Mouse (Mus musculus) CH12.LX (cell line): ENCODE results near the gene Cct3. TPM values are rescaled to one million over a fixed set of nuclear protein-coding genes. Genes with fewer than 3 reads are reported as not detected.

Experiments
- DNase-seq: peaks from one replicate; pipeline ENCODE4 v3.0.0-alpha.2; 2013; ENCODE audit errors: extremely low read depth
- H3K27ac ChIP-seq: 2 replicates; pipeline ENCODE4 v1.5.1; 2012; ENCODE audit warnings: low read depth, mild to moderate bottlenecking, control low read depth, moderate library complexity; ENCODE audit not compliant: insufficient read depth
- H3K27me3 ChIP-seq: replicated peaks from 2 replicates; pipeline ENCODE3; 2012; ENCODE audit warnings: inconsistent platforms
- H3K36me3 ChIP-seq, 2 experiments: replicated peaks in 1 of 2; 2 replicates each; pipeline versions ENCODE3 to v1.6.1; 2012; ENCODE audit warnings: inconsistent platforms in 1 of 2, low read length in 1 of 2, mild to moderate bottlenecking in 1 of 2, mixed read lengths in 1 of 2, moderate library complexity in 1 of 2; ENCODE audit not compliant: control insufficient read depth in 1 of 2, insufficient read depth in 1 of 2
- H3K4me1 ChIP-seq, 2 experiments: 2 replicates each; pipeline ENCODE4 v1.6.1; 2012; ENCODE audit warnings: inconsistent platforms in 1 of 2, moderate library complexity in 1 of 2; ENCODE audit not compliant: insufficient read depth in 2 of 2, control insufficient read depth in 1 of 2
- H3K4me2 ChIP-seq: 2 replicates; pipeline ENCODE4 v1.6.1; 2012; ENCODE audit warnings: low read depth, mild to moderate bottlenecking, control low read depth; ENCODE audit not compliant: poor library complexity, insufficient read depth, severe bottlenecking
- H3K4me3 ChIP-seq, 3 experiments: fragments of 150-350 bp in 1 of 3; sonication (generic) in 1 of 3; replicated peaks in 1 of 3; 2 replicates each; pipeline versions ENCODE3 to v1.5.1; 2011 to 2012; ENCODE audit warnings: low read depth in 2 of 3, low read length in 2 of 3, mild to moderate bottlenecking in 2 of 3, moderate library complexity in 2 of 3, control low read depth in 1 of 3, improper control_type of control experiment in 1 of 3, inconsistent platforms in 1 of 3, mixed read lengths in 1 of 3; ENCODE audit not compliant: poor library complexity in 1 of 3
- H3K79me2 ChIP-seq: replicated peaks from 2 replicates; pipeline ENCODE4 v1.6.1; 2012; ENCODE audit warnings: mild to moderate bottlenecking, moderate library complexity; ENCODE audit not compliant: control insufficient read depth, poor library complexity, insufficient read depth, severe bottlenecking; ENCODE audit errors: extremely low read depth
- H3K9ac ChIP-seq: 2 replicates; pipeline ENCODE4 v1.6.1; 2012; ENCODE audit warnings: low read depth, mild to moderate bottlenecking, control low read depth, moderate library complexity; ENCODE audit not compliant: insufficient read depth
- H3K9me3 ChIP-seq: replicated peaks from 2 replicates; pipeline ENCODE3; 2012; ENCODE audit warnings: low read length, inconsistent platforms, mixed read lengths
- BHLHE40 ChIP-seq: IDR thresholded peaks from 2 replicates; pipeline ENCODE4 v1.6.1; 2011; ENCODE audit warnings: mild to moderate bottlenecking, low read depth, low read length, improper control_type of control experiment
- CHD2 ChIP-seq: IDR thresholded peaks from 2 replicates; pipeline ENCODE4 v1.6.1; 2011; ENCODE audit warnings: low read length, improper control_type of control experiment
- E2F4 ChIP-seq: IDR thresholded peaks from 2 replicates; pipeline ENCODE4 v1.6.1; 2011; ENCODE audit warnings: low read depth, low read length, improper control_type of control experiment; ENCODE audit not compliant: insufficient replicate concordance
- ETS1 ChIP-seq: conservative IDR thresholded peaks from 2 replicates; pipeline ENCODE4 v1.6.1; 2012; ENCODE audit warnings: low read depth, mild to moderate bottlenecking, inconsistent platforms, low read length, improper control_type of control experiment, moderate library complexity
- HCFC1 ChIP-seq: IDR thresholded peaks from 2 replicates; pipeline ENCODE4 v1.6.1; 2012; ENCODE audit warnings: low read depth, mild to moderate bottlenecking, inconsistent platforms, low read length, improper control_type of control experiment
- IRF4 ChIP-seq: IDR thresholded peaks from 2 replicates; pipeline ENCODE4 v1.6.1; 2014; ENCODE audit warnings: low read depth, mild to moderate bottlenecking, inconsistent platforms, low read length, improper control_type of control experiment
- JUN ChIP-seq: IDR thresholded peaks from 2 replicates; pipeline ENCODE4 v1.6.1; 2011; ENCODE audit warnings: low read depth, mild to moderate bottlenecking, low read length, improper control_type of control experiment, moderate library complexity; ENCODE audit not compliant: insufficient read depth
- JUND ChIP-seq: conservative IDR thresholded peaks from 2 replicates; pipeline ENCODE4 v1.6.1; 2011; ENCODE audit warnings: low read depth, low read length, improper control_type of control experiment
- KAT2A ChIP-seq: IDR thresholded peaks from 2 replicates; pipeline ENCODE4 v1.6.1; 2012; ENCODE audit warnings: low read length, improper control_type of control experiment, inconsistent platforms; ENCODE audit not compliant: insufficient replicate concordance
- MAFK ChIP-seq: IDR thresholded peaks from 2 replicates; pipeline ENCODE4 v1.6.1; 2011; ENCODE audit warnings: low read length, improper control_type of control experiment; ENCODE audit not compliant: insufficient replicate concordance
- MEF2A ChIP-seq: IDR thresholded peaks from 2 replicates; pipeline ENCODE4 v1.6.1; 2014; ENCODE audit warnings: low read depth, mild to moderate bottlenecking, inconsistent platforms, low read length, improper control_type of control experiment, borderline replicate concordance
- MYC ChIP-seq: IDR thresholded peaks from 2 replicates; pipeline ENCODE4 v1.6.1; 2011; ENCODE audit warnings: low read depth, mild to moderate bottlenecking, improper control_type of control experiment, low read length
- NELFE ChIP-seq: IDR thresholded peaks from 2 replicates; pipeline ENCODE4 v1.6.1; 2011; ENCODE audit warnings: low read depth, low read length, improper control_type of control experiment
- NRF1 ChIP-seq: IDR thresholded peaks from 2 replicates; pipeline ENCODE4 v1.6.1; 2014; ENCODE audit warnings: low read depth, mild to moderate bottlenecking, inconsistent platforms, low read length, improper control_type of control experiment, moderate library complexity
- RCOR1 ChIP-seq: conservative IDR thresholded peaks from 2 replicates; pipeline ENCODE4 v1.6.1; 2012; ENCODE audit warnings: low read depth, mild to moderate bottlenecking, inconsistent platforms, low read length, improper control_type of control experiment
- SIN3A ChIP-seq: IDR thresholded peaks from 2 replicates; pipeline ENCODE4 v1.6.1; 2012; ENCODE audit warnings: low read length, improper control_type of control experiment, inconsistent platforms
- SMC3 ChIP-seq: IDR thresholded peaks from 2 replicates; pipeline ENCODE4 v1.6.1; 2011; ENCODE audit warnings: low read depth, low read length, improper control_type of control experiment
- TCF12 ChIP-seq: IDR thresholded peaks from 2 replicates; pipeline ENCODE4 v1.6.1; 2014; ENCODE audit warnings: low read depth, mild to moderate bottlenecking, inconsistent platforms, low read length, improper control_type of control experiment
- UBTF ChIP-seq: IDR thresholded peaks from 2 replicates; pipeline ENCODE4 v1.6.1; 2012; ENCODE audit warnings: low read depth, mild to moderate bottlenecking, inconsistent platforms, low read length, improper control_type of control experiment, moderate library complexity
- USF2 ChIP-seq: conservative IDR thresholded peaks from 2 replicates; pipeline ENCODE4 v1.6.1; 2011; ENCODE audit warnings: low read depth, low read length, improper control_type of control experiment
- ZC3H11A ChIP-seq: IDR thresholded peaks from 2 replicates; pipeline ENCODE4 v1.6.1; 2012; ENCODE audit warnings: low read depth, mild to moderate bottlenecking, inconsistent platforms, low read length, improper control_type of control experiment
- ZKSCAN1 ChIP-seq: IDR thresholded peaks from 2 replicates; pipeline ENCODE4 v1.6.1; 2012; ENCODE audit warnings: low read depth, inconsistent platforms, low read length, improper control_type of control experiment, borderline replicate concordance
- ZMIZ1 ChIP-seq: IDR thresholded peaks from 2 replicates; pipeline ENCODE4 v1.6.1; 2012; ENCODE audit warnings: low read depth, mild to moderate bottlenecking, inconsistent platforms, low read length, improper control_type of control experiment
- ZNF384 ChIP-seq: IDR thresholded peaks from 2 replicates; pipeline ENCODE4 v1.6.1; 2012; ENCODE audit warnings: low read depth, low read length, improper control_type of control experiment, inconsistent platforms
- dilution Hi-C: fragments of 300-500 bp; cut with MboI; formaldehyde crosslinking; loops from 2 replicates; pipeline ENCODE4 v1.14.3; 2020; ENCODE audit warnings: low sequenced_read_pairs; ENCODE audit not compliant: extremely low pct_unique_long_range_greater_than_20kb, extremely low pct_ligation_motif_present
- in situ Hi-C: fragments of 300-500 bp; cut with MboI; formaldehyde crosslinking; loops from 3 replicates; pipeline ENCODE4 v1.14.3; 2019; ENCODE audit warnings: low sequenced_read_pairs, low pct_ligation_motif_present, low pct_unique_long_range_greater_than_20kb, mixed read lengths
- polyA plus RNA-seq: library from polyadenylated mRNA; unstranded; fragments of >175 nt; gene quantifications from 2 replicates; pipeline ENCODE4 v1.2.1, GENCODE M21; 2012; ENCODE audit warnings: low read depth; ENCODE audit not compliant: insufficient read length
- total RNA-seq, 2 experiments: library from RNA; depleted of rRNA; stranded (reverse); fragments of 300-350 nt in 1 of 2; fragments of >200 nt in 1 of 2; gene quantifications; 2 replicates each; pipeline ENCODE4 v1.2.3; 2012 to 2014

The Cct3 gene
- total and polyA plus RNA-seq, 3 experiments = 546 to 755 (median 742) TPM

DNA sequence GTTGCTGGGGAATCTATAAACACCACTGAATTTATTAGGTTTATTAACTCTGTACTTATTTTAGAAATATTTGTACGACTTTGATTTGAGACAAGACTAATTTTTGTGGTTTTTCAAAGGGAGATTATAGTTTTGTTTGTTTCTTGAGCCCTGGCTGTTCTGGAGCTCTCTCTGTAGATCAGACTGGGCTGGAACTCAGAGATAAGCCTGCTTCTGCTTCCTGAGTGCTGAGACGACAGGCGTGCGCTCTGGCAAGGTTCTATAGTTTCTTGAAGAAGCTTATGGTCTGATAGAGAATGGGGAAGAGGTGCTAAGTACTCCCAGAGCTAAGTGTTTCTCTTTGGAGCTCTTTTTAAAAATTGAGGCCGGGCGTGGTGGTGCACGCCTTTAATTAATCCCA, 41.4 kb downstream of the Cct3 start:
- Histone ChIP-seq H3K9me3 (no peaks in the 10 kb centered on the region), H3K4me2 (no peak overlapping the region), H3K4me3 (no peak overlapping the region), H3K27ac (no peak overlapping the region), H3K27me3 (no peaks in the 10 kb centered on the region), H3K36me3 (peaks cover 17 to 43% of the 10 kb centered on the region in 2 experiments), H3K79me2 (peaks cover 41% of the 10 kb centered on the region), H3K9ac (no peak overlapping the region), H3K4me1 (peaks cover 14 to 32% of the 10 kb centered on the region in 2 experiments)
- TF ChIP-seq ZC3H11A (no peak), ETS1 (no peak), UBTF (no peak), BHLHE40 (no peak), TCF12 (no peak), ZMIZ1 (no peak), MAFK (no peak), USF2 (no peak), E2F4 (no peak), NRF1 (no peak), SIN3A (no peak), MYC (no peak)
- dilution Hi-C loops = no loop called here
- no peak for DNase-seq
- in situ Hi-C loops = no loop called here

DNA sequence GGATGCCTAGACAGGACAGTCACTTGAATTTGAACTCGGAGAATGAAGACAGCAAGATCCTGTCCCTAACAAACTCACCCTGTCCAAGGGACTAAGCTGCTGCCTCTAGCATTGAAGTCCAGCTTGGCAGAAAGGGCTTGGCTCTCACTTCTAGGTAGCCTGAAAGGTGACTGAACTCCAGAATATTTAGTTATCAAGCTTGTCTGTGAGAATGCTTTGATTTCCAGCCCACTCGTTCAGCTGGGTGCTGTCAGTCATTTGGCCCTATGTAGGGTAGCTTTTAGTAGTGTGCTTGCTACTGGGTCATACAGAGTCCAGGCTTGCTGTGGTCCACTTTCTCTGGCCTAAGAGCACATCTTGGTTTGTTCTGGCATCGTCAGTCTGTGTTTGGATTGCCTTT, 42.1 kb downstream of the Cct3 start:
- Histone ChIP-seq H3K4me2 (no peak overlapping the region), H3K4me3 (no peak overlapping the region), H3K27ac (no peak overlapping the region), H3K27me3 (no peaks in the 10 kb centered on the region), H3K4me1 (peaks cover 10 to 25% of the 10 kb centered on the region in 2 experiments), H3K9ac (no peak overlapping the region), H3K79me2 (peaks cover 41% of the 10 kb centered on the region)
- TF ChIP-seq ZKSCAN1 (no peak), ZC3H11A (no peak), NELFE (no peak), RCOR1 (no peak), JUN (no peak), MEF2A (no peak), SIN3A (no peak), HCFC1 (no peak), ZNF384 (no peak), MAFK (no peak), ZMIZ1 (no peak), KAT2A (no peak), JUND (no peak), SMC3 (no peak), IRF4 (no peak), NRF1 (no peak), CHD2 (no peak)
- TF ChIP-seq, all 38 proteins: peak for 0
- H3K36me3 ChIP-seq = peaks cover 21 to 49% of the 10 kb centered on the region in 2 experiments
- no peaks in the 10 kb centered on the region for H3K9me3 ChIP-seq
- dilution Hi-C loops (no loop called here), in situ Hi-C loops (no loop called here)
- DNase-seq = no peak
